Mouse (Mus musculus) cerebellum, adult 2 months (tissue): Measurements from ENCODE around the gene Tom1l1. TPM values are rescaled to one million over a fixed set of nuclear protein-coding genes. Genes with fewer than 3 reads are reported as not detected.
"Not testable (repeated sequence)": the region's sequence is repeated elsewhere in the genome, so short reads cannot be mapped to it uniquely, and the experiment has no call there.

Experiments used
- DNase-seq, 2 experiments: peaks; one replicate each; pipeline ENCODE4 v3.0.0; 2021
- H3K27ac ChIP-seq: fragments of 200-500 bp; 2 replicates; pipeline ENCODE4 v1.5.1; 2012; ENCODE audit warnings: low read length, control low read depth, inconsistent platforms; ENCODE audit not compliant: insufficient read depth
- H3K27me3 ChIP-seq: fragments of 200-500 bp; 2 replicates; pipeline ENCODE4 v1.6.1; 2012; ENCODE audit warnings: inconsistent platforms, mild to moderate bottlenecking, low read length, moderate library complexity; ENCODE audit not compliant: control insufficient read depth, insufficient read depth
- H3K4me1 ChIP-seq: fragments of 200-500 bp; 2 replicates; pipeline ENCODE4 v1.6.1; 2011; ENCODE audit warnings: low read length; ENCODE audit not compliant: control insufficient read depth, insufficient read depth
- H3K4me3 ChIP-seq: fragments of 200-500 bp; replicated peaks from 2 replicates; pipeline ENCODE3; 2011; ENCODE audit warnings: mild to moderate bottlenecking, low read depth, low read length, control low read depth; ENCODE audit not compliant: insufficient read depth
- CTCF ChIP-seq: fragments of 200-500 bp; IDR thresholded peaks from 2 replicates; pipeline ENCODE4 v1.5.1; 2011; ENCODE audit warnings: low read depth, mild to moderate bottlenecking, control low read depth, low read length, moderate library complexity, borderline replicate concordance; ENCODE audit not compliant: insufficient read depth
- POLR2A ChIP-seq: fragments of 200-500 bp; IDR thresholded peaks from 2 replicates; pipeline ENCODE4 v1.6.1; 2011; ENCODE audit warnings: low read length, control low read depth, borderline replicate concordance; ENCODE audit not compliant: insufficient read depth
- WGBS: fragments of 180-500 bp; shearing (Covaris S2); methylation state at CpG from one replicate; pipeline ENCODE4 v1.1.7; 2018; 5-methylcytosine and 5-hydroxymethylcytosine counted together
- polyA plus RNA-seq: library from polyadenylated mRNA; depleted of rRNA; stranded (reverse); fragments of >200 nt; gene quantifications from 2 replicates; pipeline ENCODE4 v1.2.3, GENCODE M21; 2012; rRNA removed

The Tom1l1 gene
- 17.3 and 19.0 TPM in 2 replicates for polyA plus RNA-seq

DNA sequence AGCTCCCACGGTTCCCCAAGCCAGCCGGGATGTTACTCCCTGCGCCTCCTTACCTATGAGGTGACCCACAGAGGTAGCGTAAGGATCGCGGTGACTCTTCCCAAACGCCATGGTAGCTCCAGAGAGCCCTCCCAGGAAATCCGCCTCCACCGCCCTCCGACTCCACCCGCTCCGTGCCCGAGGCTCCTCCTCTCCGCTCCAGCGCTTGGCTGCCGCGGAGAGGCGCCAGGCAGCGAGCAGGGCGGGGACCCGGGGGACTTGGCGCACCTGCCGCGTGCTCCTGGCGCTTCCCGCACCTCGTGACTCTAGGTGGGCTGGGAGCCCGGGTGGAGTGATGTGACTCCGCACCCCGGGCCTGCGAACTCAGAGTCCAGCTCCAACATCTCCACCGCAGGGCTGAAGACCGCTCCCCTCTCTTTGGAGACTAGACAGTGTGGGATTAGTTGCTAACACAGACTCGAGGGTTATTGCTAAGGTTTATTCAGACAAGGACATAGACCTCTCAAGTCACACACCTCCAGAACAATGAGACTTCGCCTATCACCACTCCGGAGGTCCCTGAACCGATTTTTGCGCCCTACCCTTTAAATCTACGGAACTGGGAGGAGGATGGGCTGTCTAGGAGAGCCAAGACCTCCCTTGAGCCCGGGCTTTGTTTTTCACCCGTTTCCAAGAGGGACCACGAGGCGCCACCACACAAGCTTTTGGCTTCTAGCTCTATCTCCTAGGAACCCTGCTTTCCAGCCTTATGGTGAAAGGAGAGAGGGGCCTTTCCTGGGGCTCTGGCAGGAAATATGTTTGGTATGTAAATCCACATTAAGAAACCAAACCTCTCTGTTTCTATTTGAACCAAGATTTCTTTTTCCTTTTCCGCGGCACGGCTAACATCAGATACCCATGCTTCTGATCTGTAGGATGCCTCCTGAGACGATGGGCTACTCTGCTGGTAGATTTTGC, at the start of gene Tom1l1:
TSS of gene Tom1l1 (minus strand) at position 907 of the 957 bp plus-strand sequence.
- TF ChIP-seq POLR2A (no peak), CTCF (no peak)
- WGBS, result 4% methylated on average over 47 of the region's 47 CpGs
- peak within 1 kb of the TSS; percentile 90 for H3K4me3 ChIP-seq
- H3K27ac ChIP-seq, result no peak within 1 kb of the TSS
- DNase-seq, result peak; percentile 78 to 83
- no peaks in the 10 kb centered on the region for H3K4me1 ChIP-seq
- H3K27me3 ChIP-seq, result no peaks in the 10 kb centered on the region; the same call in 1 of the 2 replicates

GRCm38 (mm10) chr11:90733575-90733974, 45.4 kb upstream of the Tom1l1 start:
- H3K4me1 ChIP-seq, result no peaks in the 10 kb centered on the region

DNA sequence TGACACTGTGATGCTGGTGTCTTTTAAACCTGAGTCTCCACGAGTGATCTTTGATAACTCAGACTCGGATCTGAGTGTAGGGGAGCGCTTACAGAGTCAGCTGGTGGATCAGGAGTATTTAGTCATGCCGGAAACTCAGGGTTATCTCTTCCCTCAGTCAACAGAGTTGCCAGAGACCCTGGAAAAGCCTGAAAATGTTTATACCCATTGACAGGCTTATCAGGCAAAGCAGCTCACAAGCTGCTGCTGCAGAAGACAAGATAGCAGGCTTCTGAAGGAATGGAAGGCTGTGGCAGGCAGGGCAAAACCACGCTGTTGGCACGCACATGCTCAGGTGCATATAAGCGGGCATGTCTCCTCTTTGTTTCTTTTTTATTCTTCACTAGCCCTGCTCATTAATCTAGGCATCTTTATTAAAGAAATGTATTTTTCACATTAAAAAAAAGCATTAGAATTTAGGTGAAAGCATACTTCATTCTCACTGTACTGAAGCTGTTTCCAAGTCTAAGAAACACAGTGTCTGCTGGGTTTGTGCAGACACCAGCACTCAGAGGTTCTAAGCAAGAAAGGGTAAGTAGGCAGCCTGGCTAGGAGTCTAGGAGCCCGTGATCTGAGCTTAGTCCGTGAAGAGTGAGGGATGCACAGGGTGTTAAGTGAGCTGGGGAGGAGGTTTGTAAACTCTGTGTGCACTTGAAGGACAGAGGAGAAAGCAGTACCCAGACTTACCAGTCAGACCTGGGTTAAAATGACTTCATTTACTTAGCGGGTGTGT, 39.4 kb upstream of the Tom1l1 start:
- Histone ChIP-seq H3K27me3 (no peaks in the 10 kb centered on the region), H3K4me3 (no peak overlapping the region), H3K27ac (no peak overlapping the region), H3K4me1 (no peaks in the 10 kb centered on the region)
- TF ChIP-seq POLR2A, result no peak
- TF ChIP-seq CTCF, result no peak
- DNase-seq, result no peak
- WGBS, result 88% methylated on average over 10 of the region's 10 CpGs

More at GRCm38 (mm10) chr11:90733575-90733974, 45.4 kb upstream of the Tom1l1 start:
- H3K27me3 ChIP-seq, result no peaks in the 10 kb centered on the region
- WGBS, result 73% methylated on average over 4 of the region's 4 CpGs
- DNase-seq, result no peak
- H3K4me3 ChIP-seq, result no peak overlapping the region
- no peak overlapping the region for H3K27ac ChIP-seq
- no peak for TF ChIP-seq POLR2A
- no peak for TF ChIP-seq CTCF

DNA sequence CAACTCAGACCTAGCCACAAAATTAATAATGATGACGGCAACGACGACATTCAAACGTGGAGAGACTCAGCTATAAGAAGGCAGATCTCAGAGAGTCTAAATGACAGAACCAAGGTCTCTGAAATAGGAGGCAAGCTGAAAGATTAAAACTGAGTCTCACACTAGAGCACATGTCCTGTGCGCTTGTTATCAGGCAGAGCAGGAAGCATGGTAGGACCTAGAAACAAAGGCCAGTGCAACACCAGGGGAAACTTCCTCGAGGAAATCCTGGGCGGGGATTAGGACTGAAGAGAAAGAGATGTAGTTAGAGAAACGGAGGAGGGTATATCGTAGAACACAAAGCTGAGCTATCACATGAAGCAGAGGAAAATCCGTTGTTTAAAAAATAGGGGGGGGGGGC, 38.6 kb upstream of the Tom1l1 start:
- DNase-seq, result no peak
- TF ChIP-seq CTCF (no peak), POLR2A (no peak)
- H3K4me3 ChIP-seq, result no peak overlapping the region
- H3K27me3 ChIP-seq, result no peaks in the 10 kb centered on the region
- H3K27ac ChIP-seq, result no peak overlapping the region
- WGBS, result 91% methylated on average over 10 of the region's 10 CpGs
- no peaks in the 10 kb centered on the region for H3K4me1 ChIP-seq

DNA sequence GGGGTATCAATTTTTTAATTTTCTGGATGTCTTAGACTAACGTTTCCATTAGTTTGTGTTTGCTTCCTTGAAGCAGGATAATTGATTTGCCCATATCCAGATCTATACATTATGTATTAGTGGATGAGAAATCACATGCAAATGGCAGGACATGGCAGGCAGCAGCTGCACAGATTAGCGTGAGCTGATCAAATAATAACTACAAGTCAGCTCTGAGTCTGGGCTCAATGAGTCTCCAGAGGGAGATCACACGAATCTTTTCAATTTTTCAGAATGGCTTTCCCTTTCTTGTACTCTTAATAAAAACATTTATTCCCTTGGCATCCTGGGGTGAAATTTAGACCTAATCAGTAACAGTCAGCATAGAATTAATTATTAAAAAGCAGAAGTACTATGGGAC, 34.1 kb upstream of the Tom1l1 start:
- WGBS, result 52% methylated on average over 3 of the region's 3 CpGs
- no peak overlapping the region for H3K4me3 ChIP-seq
- TF ChIP-seq POLR2A (no peak), CTCF (no peak)
- no peak overlapping the region for H3K27ac ChIP-seq
- H3K4me1 ChIP-seq, result no peaks in the 10 kb centered on the region
- no peak for DNase-seq
- no peaks in the 10 kb centered on the region for H3K27me3 ChIP-seq

DNA sequence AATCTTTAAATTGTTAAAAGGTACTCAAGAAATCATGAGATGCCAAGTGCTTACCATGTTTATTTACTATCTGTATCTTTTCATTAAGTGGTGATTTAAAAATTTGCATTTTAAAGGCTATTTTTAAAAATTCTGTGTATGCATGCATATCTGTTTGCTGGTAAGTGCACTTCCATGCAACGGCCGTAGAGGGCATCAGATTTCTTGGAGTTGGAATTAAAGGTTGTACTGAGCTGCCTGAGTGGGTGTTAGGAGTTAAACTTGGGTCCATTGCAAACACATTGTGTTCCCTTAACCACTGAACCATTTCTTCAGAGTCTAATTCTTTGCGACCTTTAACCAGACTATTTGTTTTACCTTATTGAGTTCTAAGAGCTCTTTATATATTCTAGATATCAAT, 29.6 kb upstream of the Tom1l1 start:
- Histone ChIP-seq H3K27me3 (no peaks in the 10 kb centered on the region), H3K4me3 (no peak overlapping the region), H3K27ac (no peak overlapping the region), H3K4me1 (no peaks in the 10 kb centered on the region)
- no peak for TF ChIP-seq CTCF
- no peak for TF ChIP-seq POLR2A
- DNase-seq, result no peak
- 93% methylated on average over 3 of the region's 3 CpGs for WGBS

DNA sequence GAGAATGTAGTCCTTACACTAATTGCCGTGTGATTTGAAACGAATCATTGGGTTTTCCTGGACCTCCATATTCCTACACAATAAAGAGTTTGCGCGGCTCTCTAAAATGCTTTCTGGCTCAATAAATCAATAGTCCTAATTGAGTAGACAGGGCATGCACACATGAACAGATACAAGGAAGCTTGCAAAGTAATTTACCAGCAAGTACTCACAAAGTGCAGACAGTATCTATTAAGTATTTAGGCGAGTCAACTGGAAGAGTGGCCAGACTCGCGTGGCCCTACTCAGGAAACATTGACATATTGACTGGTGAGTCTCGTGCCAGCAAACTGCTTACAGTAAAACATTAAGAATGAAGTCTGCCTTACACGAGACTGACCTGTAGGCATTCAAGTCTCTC, 23.4 kb upstream of the Tom1l1 start:
- H3K27ac ChIP-seq, result no peak overlapping the region
- no peaks in the 10 kb centered on the region for H3K27me3 ChIP-seq
- 44% methylated on average over 9 of the region's 9 CpGs for WGBS
- H3K4me1 ChIP-seq, result no peaks in the 10 kb centered on the region
- no peak for DNase-seq
- TF ChIP-seq POLR2A, result no peak
- TF ChIP-seq CTCF, result no peak
- no peak overlapping the region for H3K4me3 ChIP-seq

GRCm38 (mm10) chr11:90707134-90707533, 19.0 kb upstream of the Tom1l1 start:
- H3K4me3 ChIP-seq, H3K27me3 ChIP-seq, DNase-seq, H3K27ac ChIP-seq, H3K4me1 ChIP-seq: not testable (repeated sequence)
- WGBS, result 100% methylated on average over 1 of the region's 1 CpGs
